Mouse (Mus musculus) E14TG2a.4 (cell line): ENCODE measurements around the gene Gm20388.

ENCODE experiments used
- CTCF ChIP-seq: conservative IDR thresholded peaks from 2 replicates; pipeline ENCODE4 v1.5.1; 2014; ENCODE audit warnings: low read length
- NANOG ChIP-seq: IDR thresholded peaks from 2 replicates; pipeline ENCODE4 v1.6.1; 2014; ENCODE audit warnings: borderline replicate concordance, low read length, mixed read lengths
- POU5F1 ChIP-seq: IDR thresholded peaks from 2 replicates; pipeline ENCODE4 v1.6.1; 2014; ENCODE audit warnings: low read length, borderline replicate concordance

- TF ChIP-seq CTCF (no peak), POU5F1 (no peak), NANOG (no peak)
Measured at GRCm38 (mm10) chr8:124140868-124141431, 4230.3 kb downstream of the Gm20388 start.
